Mouse (Mus musculus) splenic B cell, adult 2 months (primary cell): Measurements from ENCODE around the gene Pnldc1.
"Not testable (repeated sequence)": the region's sequence is repeated elsewhere in the genome, so short reads cannot be mapped to it uniquely, and the experiment has no call there.

Source experiments
- DNase-seq: peaks from one replicate; pipeline ENCODE4 v3.0.0-alpha.2; 2011; ENCODE audit warnings: low read depth, low spot score
- H3K27me3 ChIP-seq: 2 replicates; pipeline ENCODE4 v1.6.1; 2012; ENCODE audit warnings: mild to moderate bottlenecking, low read length, moderate library complexity, mixed read lengths; ENCODE audit not compliant: control insufficient read depth, poor library complexity, insufficient read depth, severe bottlenecking
- H3K36me3 ChIP-seq: 2 replicates; pipeline ENCODE4 v1.6.1; 2012; ENCODE audit warnings: mild to moderate bottlenecking, low read length, moderate library complexity, mixed read lengths; ENCODE audit not compliant: control insufficient read depth, poor library complexity, insufficient read depth, severe bottlenecking

Gene Pnldc1

DNA sequence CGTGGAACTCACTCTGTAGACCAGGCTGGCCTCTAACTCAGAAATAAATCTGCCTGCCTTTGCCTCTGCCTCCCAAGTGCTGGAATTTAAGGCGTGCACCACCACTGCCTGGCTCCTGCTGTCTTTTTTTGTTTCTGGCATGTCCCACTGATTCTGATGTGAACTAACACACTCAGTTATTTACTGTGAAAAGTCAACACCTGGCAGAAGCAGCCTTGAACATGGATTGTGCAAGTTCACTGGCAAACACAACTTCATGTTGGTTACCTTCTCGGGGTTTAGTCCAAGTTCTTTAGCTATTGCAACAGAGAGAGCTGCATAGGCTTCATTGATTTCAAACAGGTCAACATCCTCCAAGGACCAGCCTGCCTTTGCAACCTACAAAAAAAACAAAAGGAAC, 15.0 kb upstream of the Pnldc1 start:
- peaks cover 11% of the 10 kb centered on the region; the same call in 1 of the 2 replicates for H3K36me3 ChIP-seq
- no peaks in the 10 kb centered on the region for H3K27me3 ChIP-seq
- DNase-seq = no peak

DNA sequence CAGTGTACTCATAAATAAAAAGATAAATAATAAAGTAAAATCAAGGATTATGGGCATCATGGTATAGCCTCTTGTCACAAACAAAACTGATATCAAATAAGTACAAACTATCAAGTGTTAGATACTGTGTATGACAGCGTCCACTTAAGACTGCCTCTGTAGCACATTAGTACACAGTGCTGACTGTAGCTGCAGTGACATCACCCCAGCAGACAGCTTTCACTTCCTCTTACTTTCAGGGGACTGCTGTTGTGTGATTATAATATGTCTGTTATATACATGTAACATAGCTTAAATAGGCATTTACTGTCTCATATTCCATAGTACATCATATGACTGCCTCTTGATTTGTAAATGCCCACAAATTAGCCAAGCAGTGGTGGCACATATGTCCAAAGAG, 11.0 kb upstream of the Pnldc1 start:
- DNase-seq = peak; percentile 78
- no peaks in the 10 kb centered on the region for H3K27me3 ChIP-seq
- H3K36me3 ChIP-seq = peaks cover 14% of the 10 kb centered on the region; the same call in 1 of the 2 replicates

DNA sequence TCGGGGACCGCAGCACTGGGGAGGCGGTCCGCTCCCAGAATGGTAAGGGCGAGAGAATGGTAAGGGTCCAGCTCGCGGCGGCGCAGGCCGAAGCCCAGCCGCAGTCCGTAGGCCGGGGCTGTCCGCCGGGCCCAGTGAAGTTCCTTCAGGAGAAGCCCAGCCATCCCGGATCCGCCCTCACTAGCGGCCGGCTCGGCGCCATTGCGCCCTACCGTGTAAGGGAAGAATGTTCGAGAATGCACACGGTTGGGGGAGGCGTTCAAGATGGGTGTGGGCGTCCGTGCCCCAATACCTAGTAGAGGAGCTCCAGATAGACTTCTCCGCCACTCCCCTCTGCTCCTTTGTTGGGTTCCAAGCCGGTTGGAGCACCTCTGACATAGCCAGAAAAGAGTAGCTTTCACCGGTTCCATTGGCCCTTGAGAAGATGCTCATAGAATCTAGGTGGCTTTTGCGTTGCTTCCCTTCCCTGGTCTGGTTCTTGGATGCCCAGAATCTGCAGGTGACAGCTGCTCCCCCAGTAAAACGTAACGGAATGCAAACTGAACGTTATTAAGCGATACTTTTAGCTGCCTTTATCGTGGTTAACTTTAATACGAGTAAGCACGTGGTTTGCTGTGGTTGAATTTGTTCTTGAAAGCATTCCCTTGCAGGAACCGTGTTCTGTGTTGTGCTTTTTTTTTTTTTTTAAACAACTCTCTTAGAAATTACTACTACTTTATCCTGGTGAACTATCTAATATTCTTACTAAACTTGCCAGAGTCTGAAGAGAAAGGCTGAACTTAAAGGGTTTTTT, 6.8 kb upstream of the Pnldc1 start:
- Histone ChIP-seq H3K27me3 (no peaks in the 10 kb centered on the region), H3K36me3 (peaks cover 16% of the 10 kb centered on the region)
- peak; percentile 81 for DNase-seq

DNA sequence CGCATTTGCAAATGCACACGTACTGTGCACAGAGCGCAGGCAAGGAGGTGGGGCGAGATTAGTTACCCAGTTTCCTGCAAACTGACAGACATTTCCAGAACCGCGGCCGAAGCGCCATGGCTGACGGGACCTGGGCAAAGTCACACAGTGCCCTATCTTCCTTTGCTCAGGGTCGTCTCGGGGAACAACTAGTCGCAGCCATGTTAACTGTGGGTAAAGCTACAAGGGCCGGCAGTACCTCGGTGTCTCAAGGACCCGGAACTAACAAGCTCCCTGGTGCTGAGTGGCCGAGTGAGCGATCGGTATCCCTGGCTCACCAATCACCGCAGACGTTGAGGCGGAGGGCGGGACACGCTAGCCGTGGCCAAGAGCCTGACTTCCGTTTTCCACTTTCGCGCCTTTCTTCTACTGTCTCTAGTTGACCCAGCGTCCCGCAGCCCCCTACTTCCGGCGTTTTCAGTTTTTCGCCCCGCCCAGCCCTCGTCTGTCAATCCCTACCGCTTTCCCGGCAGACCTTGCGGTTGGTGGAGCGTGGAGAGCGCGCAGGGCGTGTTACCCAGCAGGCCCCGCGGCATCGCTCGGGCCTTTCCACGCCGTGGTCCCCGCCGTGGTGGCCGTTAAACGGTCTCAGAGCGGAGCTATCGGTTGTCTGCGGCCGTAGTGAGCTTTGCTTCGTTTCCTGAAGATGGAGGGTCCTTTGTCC, 6.0 kb upstream of the Pnldc1 start, which contains the start of gene Mrpl18:
Mrpl18 (minus strand) TSS at position 465 of the 703 bp plus-strand sequence.
- peaks cover 16% of the 10 kb centered on the region for H3K36me3 ChIP-seq
- DNase-seq = peak; percentile 100
- H3K27me3 ChIP-seq = no peaks in the 10 kb centered on the region

DNA sequence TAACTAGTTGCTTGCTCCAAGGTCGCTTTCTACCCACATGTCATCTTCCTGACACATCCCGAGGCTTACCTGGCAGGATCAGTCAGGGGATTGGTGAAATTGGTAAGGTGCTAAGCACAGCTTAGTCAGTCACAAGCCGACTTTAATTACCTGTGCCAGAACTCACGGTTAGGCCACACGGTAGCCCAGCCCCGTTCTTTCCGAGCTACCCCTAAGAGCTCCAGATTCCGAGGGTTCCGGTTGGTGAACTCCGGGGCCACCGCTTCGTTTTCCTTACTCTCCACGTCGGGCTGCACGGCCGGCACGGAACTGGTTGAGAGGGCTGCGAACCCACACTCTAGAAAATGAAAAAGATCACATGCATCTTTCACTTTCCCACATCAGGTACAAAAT, 5.5 kb upstream of the Pnldc1 start, which contains the start of gene Tcp1:
Tcp1 (plus strand) TSS at position 214 of the 393 bp plus-strand sequence.
- peak; percentile 6 for DNase-seq
- Histone ChIP-seq H3K27me3 (no peaks in the 10 kb centered on the region), H3K36me3 (peaks cover 19% of the 10 kb centered on the region)

DNA sequence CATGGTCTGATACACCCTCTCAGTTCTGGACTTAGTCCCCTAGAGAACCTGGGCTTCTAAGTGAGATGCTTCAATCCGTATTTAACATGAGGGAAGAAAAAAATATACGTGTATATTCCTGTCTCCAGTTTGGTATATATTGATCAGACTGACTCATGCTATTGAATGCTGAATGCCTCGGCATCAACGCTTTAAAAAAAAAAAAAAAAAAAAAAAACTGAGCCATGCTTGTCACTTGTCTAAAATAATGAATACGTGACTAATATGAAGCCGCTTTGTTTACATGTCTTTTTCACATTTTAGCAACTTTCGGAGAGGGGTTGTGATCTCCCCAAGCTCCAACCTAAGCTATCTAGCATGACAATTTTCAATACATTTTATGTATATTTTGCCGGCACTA, 361 bp upstream of the Pnldc1 start:
- Histone ChIP-seq H3K36me3 (peaks cover 16% of the 10 kb centered on the region), H3K27me3 (no peaks in the 10 kb centered on the region)
- DNase-seq = no peak

DNA sequence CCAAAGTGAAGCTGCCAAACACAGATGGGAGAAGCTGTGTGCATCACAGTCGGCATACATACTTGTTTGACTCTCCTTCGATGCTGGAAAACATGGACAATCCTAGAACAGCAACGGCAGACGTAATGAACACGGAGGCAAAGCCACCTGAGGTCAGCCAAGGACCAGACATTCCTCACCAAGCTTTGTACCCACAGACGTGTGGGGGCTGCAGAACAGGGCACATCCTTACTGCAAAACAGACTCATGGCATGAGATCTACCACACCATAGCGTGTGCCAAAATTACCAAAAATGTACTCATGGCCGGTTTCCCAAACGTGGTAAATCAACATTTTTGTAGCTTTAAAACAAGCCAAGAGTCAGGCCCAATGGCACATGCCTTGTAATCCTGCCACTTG, 3.6 kb downstream of the Pnldc1 start:
- Histone ChIP-seq H3K27me3 (no peaks in the 10 kb centered on the region), H3K36me3 (peaks cover 3% of the 10 kb centered on the region; the same call in 1 of the 2 replicates)
- no peak for DNase-seq

DNA sequence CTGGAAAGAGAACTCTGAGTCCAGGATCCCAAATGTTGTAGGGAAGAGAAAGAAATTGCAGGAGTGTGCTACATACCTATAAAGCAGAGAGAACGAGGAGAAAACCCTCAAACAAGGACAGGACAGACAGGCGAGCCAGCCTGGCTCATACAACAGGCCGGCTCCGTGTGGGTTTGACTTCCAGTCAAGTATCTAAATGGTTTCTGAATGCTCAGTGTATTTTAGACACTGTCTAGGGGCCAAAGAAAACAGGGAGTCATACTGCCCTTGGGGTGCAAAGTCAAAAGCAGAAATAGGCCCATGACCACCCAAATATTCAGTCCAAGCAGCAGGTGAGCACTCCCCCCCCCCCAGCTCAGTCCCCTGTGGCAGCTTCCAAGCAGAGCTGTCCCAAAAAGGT, 4.2 kb downstream of the Pnldc1 start:
- H3K27me3 ChIP-seq = no peaks in the 10 kb centered on the region
- no peak for DNase-seq

DNA sequence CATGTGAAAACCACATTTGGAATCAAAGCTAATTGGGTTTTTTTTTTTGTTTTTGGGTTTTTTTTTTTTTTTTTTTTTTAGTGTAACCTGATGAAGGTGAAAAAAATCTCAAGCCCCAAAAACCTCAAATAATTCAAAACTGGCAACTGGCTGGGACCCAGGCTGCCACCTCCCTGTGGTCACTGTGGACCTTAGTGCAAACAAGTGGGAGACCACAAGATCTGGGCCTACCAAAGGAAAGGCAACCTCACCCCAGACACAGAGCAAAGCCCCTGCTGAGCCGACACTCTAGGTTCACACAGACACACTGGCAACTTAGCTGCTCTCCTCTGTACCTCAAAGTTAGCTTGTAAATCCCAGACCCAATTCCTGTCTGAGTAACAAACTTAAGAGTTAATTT, 5.7 kb downstream of the Pnldc1 start:
- no peak for DNase-seq
- Histone ChIP-seq H3K27me3 (no peaks in the 10 kb centered on the region), H3K36me3 (no peaks in the 10 kb centered on the region; the same call in 1 of the 2 replicates)

More for the DNA sequence above, 4.2 kb downstream of the Pnldc1 start:
- peaks cover 3% of the 10 kb centered on the region; the same call in 1 of the 2 replicates for H3K36me3 ChIP-seq

DNA sequence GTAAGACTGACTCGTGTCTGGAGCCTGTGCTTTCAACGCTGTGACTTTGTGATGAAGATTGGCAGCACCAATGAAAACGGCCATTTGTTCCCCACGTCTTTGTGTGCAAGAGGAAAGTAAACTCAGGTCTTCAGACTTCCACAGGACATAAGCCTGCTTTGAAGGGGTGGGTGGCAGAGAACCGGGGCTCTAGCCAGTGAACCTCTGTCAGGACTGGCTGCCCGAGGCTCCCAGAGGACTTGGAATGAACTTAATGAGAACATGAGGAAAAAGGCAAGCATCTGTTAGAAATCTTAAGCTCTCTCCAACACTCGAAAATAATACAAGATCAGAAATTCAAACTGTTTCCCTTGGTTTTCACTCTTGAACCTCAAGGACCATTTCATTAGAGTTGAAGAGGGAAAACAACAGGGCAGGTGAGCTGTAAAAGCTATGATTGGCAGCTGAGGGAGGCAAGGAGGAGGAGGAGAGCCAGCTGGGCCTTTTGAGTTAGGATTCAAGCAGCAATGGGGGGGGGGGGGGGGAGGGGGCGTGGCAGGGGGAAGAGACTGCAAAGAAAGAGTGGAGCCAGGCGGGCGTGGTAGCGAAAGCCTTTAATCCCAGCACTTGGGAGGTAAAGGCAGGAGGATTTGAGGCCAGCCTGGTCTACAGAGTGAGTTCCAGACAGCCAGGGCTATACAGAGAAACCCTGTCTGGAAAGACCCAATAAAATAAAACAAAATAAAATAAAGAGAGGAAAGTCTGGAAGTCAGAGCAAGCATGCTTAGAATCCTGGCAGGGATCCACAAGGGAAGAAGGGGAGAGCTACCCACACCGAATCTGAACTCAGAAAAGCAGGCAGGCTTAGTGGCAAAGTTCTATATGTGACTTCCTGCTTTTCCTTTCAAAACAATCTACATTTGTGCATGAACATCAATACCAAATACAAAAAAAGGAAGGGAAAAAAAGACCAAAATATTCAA, 6.4 kb downstream of the Pnldc1 start:
- H3K36me3 ChIP-seq = no peaks in the 10 kb centered on the region; the same call in 1 of the 2 replicates

DNA sequence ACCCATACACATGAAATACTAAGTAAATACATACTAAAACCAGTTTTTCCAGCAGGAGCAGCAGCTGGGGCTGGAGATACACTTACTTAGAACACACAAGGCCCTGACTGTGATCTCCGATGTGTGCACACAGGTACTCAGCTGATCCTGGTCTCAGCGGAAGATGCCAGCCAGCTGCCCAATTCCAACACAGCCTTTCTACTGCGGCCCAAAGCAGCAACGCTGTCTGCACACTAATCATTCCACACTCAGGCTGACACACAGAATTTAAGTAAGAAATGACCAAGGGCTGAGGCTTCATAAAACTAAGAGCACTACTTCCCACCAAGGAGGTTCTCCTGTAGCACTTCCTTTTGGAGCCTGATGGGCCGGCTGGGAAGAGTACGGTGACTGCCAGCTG, 7.7 kb downstream of the Pnldc1 start:
- Histone ChIP-seq H3K27me3 (no peaks in the 10 kb centered on the region), H3K36me3 (no peaks in the 10 kb centered on the region; the same call in 1 of the 2 replicates)
- DNase-seq = no peak

More for the DNA sequence above, 6.4 kb downstream of the Pnldc1 start:
- H3K27me3 ChIP-seq = no peaks in the 10 kb centered on the region
- DNase-seq = no peak

DNA sequence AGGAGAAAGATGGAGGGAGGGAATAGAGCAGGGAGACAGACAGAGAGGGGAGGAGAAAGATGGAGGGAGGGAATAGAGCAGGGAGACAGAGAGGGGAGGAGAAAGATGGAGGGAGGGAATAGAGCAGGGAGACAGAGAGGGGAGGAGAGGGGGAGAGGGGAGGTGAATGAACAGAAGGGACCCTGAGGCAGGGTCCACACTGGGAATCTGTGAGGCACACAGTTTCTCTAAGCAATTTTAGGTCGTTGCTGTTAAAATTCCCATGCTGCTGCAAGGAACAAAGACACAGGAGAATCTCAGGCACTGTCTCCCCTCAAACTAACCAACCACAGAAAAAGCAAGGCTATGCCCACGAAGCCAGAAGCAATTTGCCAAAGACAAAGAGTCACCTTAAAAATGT, 11.4 kb downstream of the Pnldc1 start:
- not testable (repeated sequence) for H3K27me3 ChIP-seq, H3K36me3 ChIP-seq, DNase-seq

DNA sequence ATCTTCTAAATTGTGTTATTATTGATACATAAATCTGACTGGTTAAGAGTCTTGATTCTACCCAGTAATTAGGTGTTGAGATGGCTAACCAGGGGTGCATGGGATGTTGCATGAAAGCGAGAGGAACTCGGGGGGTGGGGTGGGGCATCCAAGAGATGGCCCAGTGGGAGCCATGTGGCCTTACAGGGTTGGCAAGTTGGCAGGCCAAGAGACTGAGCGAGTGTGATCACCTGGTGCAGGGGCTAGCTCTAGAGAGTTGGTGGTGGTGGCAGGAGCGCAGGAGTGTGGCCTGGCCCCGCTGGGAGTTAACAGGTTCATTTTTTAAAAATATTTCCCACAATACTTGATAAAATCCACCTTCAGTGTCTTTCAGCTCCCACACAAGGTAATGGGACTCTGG, 12.4 kb downstream of the Pnldc1 start:
- Histone ChIP-seq H3K36me3 (no peaks in the 10 kb centered on the region), H3K27me3 (no peaks in the 10 kb centered on the region)
- DNase-seq = no peak

DNA sequence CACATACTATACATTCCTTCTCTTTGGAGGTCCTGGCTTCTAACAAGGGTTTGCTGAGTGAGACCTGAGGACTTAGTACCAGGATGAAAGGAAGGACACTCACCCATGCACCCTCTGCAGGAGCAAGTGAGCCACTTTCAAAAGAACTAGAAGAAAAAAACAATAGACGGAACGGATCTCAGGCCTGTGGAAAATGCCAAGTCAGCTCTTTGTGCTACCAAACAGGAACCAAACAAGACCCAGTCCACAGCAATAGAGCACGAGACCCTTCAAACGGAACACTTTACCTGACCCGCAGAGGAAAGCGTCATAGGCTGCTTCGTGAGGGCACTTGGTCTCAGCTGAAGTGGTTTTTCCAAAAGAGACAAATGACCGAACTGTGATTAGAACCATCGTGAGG, 18.0 kb downstream of the Pnldc1 start:
- no peak for DNase-seq
- Histone ChIP-seq H3K36me3 (no peaks in the 10 kb centered on the region), H3K27me3 (no peaks in the 10 kb centered on the region)
